Mouse (Mus musculus) left cerebral cortex, postnatal 4 days (tissue): ENCODE measurements around the gene Adamts17. TPM values are rescaled to one million over a fixed set of nuclear protein-coding genes. Genes with fewer than 3 reads are reported as not detected.

ENCODE experiments used
- DNase-seq: peaks from one replicate; pipeline ENCODE4 v3.0.0-alpha.2; 2022
- intact Hi-C: fragments of 180-260 bp; cut with DNase I; formaldehyde crosslinking; loops from one replicate; pipeline ENCODE4 v1.15.1; 2025
- total RNA-seq, 2 experiments: library from RNA; stranded (reverse); gene quantifications; 2 replicates each; pipeline ENCODE4 v1.2.3; 2021

The Adamts17 gene
- total RNA-seq, 2 experiments from 2014 or later = 16.1 to 17.3 TPM

GRCm38 (mm10) chr7:67026114-67027070 is 186.9 kb downstream of the Adamts17 start:
- DNase-seq = no peak
- intact Hi-C loops = no loop called here

- intact Hi-C loops = no loop called here
Observed at GRCm38 (mm10) chr7:67027216-67027615, 187.7 kb downstream of the Adamts17 start.

GRCm38 (mm10) chr7:67027696-67028095 is 188.2 kb downstream of the Adamts17 start:
- intact Hi-C loops = no loop called here
- DNase-seq = no peak

More at GRCm38 (mm10) chr7:67027216-67027615, 187.7 kb downstream of the Adamts17 start:
- no peak for DNase-seq

- intact Hi-C loops = no loop called here
- DNase-seq = no peak
Observed at GRCm38 (mm10) chr7:67028902-67029301, 189.4 kb downstream of the Adamts17 start.

GRCm38 (mm10) chr7:67029481-67029880 is 189.9 kb downstream of the Adamts17 start:
- DNase-seq = no peak
- intact Hi-C loops = no loop called here

GRCm38 (mm10) chr7:67031284-67031683 is 191.7 kb downstream of the Adamts17 start:
- no peak for DNase-seq
- intact Hi-C loops = no loop called here

GRCm38 (mm10) chr7:67032616-67033015 is 193.1 kb downstream of the Adamts17 start:
- intact Hi-C loops = no loop called here

GRCm38 (mm10) chr7:67034369-67034768 is 194.8 kb downstream of the Adamts17 start:
- DNase-seq = no peak
- intact Hi-C loops = no loop called here

More at GRCm38 (mm10) chr7:67032616-67033015, 193.1 kb downstream of the Adamts17 start:
- DNase-seq = no peak

GRCm38 (mm10) chr7:67035246-67035645 is 195.7 kb downstream of the Adamts17 start:
- intact Hi-C loops = no loop called here

GRCm38 (mm10) chr7:67035661-67036060 is 196.1 kb downstream of the Adamts17 start:
- intact Hi-C loops = no loop called here
- DNase-seq = no peak

More at GRCm38 (mm10) chr7:67035246-67035645, 195.7 kb downstream of the Adamts17 start:
- DNase-seq = no peak

GRCm38 (mm10) chr7:67036502-67037485 is 197.3 kb downstream of the Adamts17 start:
- intact Hi-C loops = no loop called here
- DNase-seq = no peak

- no peak for DNase-seq
- intact Hi-C loops = no loop called here
Observed at GRCm38 (mm10) chr7:67037726-67038520, 198.4 kb downstream of the Adamts17 start.

GRCm38 (mm10) chr7:67039143-67039542 is 199.6 kb downstream of the Adamts17 start:
- intact Hi-C loops = no loop called here

GRCm38 (mm10) chr7:67039861-67040260 is 200.3 kb downstream of the Adamts17 start:
- DNase-seq = no peak
- intact Hi-C loops = no loop called here

More at GRCm38 (mm10) chr7:67039143-67039542, 199.6 kb downstream of the Adamts17 start:
- DNase-seq = no peak

- DNase-seq = no peak
- intact Hi-C loops = no loop called here
Observed at GRCm38 (mm10) chr7:67041685-67042084, 202.2 kb downstream of the Adamts17 start.

GRCm38 (mm10) chr7:67044121-67044817 is 204.7 kb downstream of the Adamts17 start:
- no peak for DNase-seq
- intact Hi-C loops = no loop called here

GRCm38 (mm10) chr7:67045202-67045601 is 205.7 kb downstream of the Adamts17 start:
- DNase-seq = no peak
- intact Hi-C loops = no loop called here

GRCm38 (mm10) chr7:67049206-67049605 is 209.7 kb downstream of the Adamts17 start:
- no peak for DNase-seq
- intact Hi-C loops = no loop called here

GRCm38 (mm10) chr7:67050424-67050823 is 210.9 kb downstream of the Adamts17 start:
- intact Hi-C loops = no loop called here

More at GRCm38 (mm10) chr7:67050424-67050823, 210.9 kb downstream of the Adamts17 start:
- DNase-seq = no peak
